Mouse (Mus musculus): ENCODE results near the gene Abhd10. TPM values are rescaled to one million over a fixed set of nuclear protein-coding genes. Genes with fewer than 3 reads are reported as not detected.

The Abhd10 gene
- polyA plus RNA-seq (2016; fragmentation: Nextera tagmentation; extraction: Ambion mirVana), result 37.3 and 41.5 TPM in 2 replicates

DNA sequence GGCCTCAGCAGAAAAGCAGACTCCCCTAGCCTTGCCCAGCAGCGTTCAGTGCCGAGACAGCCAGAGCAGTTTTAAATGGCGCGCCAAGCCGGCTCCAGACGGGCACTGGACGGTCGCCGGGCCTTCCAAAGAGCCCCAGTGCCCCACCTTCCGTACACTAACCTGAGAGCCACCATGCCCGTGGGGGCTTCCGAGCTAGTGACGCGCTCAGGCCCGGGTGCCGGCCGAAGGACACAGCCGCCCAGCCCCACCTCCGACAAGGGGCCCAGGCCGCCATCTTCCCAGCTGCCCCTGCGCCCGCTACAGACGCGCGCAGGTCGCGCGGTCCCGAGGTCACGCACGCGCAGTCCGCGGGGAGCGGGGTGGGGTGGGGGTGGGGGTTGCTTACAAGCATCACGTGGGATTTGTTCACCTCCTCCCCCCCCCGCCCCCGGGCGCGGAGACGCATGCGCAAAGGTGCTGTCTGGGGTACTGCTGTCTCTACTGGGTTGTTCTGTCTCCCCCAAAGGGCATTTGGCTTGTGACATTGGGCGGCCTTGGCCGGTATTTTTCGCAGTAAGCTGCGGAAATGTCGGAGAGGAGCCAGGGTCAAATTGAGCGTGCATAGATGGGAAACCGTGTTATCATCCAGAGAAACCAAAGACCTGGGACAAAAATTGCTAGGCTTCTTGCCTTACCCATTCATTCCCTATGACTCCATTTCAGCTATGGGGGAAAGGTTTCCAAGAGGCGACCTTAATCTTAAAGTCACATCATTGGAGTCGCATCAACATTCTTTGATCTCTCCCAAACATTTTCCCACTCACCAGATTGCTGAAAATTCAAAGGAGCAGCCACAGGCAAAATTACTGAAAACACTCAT lies at the start of gene Abhd10:
Gene Abhd10 (minus strand): TSS at position 341 of the 862 bp plus-strand sequence.
- H3K27ac ChIP-seq, result peak within 1 kb of the TSS; percentile 92
- H3K4me3 ChIP-seq (replicated peaks), result peak within 1 kb of the TSS; percentile 66
- no peaks in the 10 kb centered on the region for H3K27me3 ChIP-seq
- H3K4me1 ChIP-seq (replicated peaks), result peaks cover 12% of the 10 kb centered on the region
- H3K4me2 ChIP-seq, result peak within 1 kb of the TSS; percentile 65
- ATAC-seq (ENCODE audit: insufficient number of reproducible peaks, insufficient read depth, low FRiP score, low TSS enrichment, low read depth), result peak; percentile 97
- H3K9ac ChIP-seq (replicated peaks), result peak within 1 kb of the TSS; percentile 85
- no peaks in the 10 kb centered on the region for H3K9me3 ChIP-seq
- H3K36me3 ChIP-seq, result peaks cover 22% of the 10 kb centered on the region
- under 1% methylated on average over 51 of the region's 51 CpGs for WGBS

DNA sequence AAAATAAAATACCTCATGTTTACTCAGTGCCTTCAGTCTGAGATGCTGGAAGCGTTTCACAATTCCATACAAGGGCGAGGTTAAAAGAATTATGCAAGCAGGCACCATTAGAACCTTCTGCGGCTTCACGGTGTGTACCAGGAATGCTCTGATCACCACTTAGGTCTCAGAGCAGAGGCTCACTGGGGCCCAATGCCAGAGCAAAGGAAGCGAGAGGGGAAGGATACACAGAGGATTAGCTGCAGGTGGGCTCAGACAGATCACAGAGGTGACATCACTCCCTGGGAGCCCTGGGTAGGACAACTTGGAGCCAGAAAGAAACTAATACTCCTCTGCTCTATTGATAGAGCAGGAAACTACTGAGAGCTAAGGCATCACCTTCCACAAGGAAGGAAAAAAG lies 48.5 kb upstream of the Abhd10 start:
- Histone ChIP-seq H3K27ac (no peak overlapping the region), H3K9me3 (no peaks in the 10 kb centered on the region), H3K9ac (replicated peaks) (no peak overlapping the region), H3K36me3 (peaks cover 59% of the 10 kb centered on the region), H3K4me1 (replicated peaks) (0 out of 2 replicates have a peak, but pooled peaks cover 4% of the 10 kb centered on the region), H3K27me3 (no peaks in the 10 kb centered on the region), H3K4me2 (no peak overlapping the region), H3K4me3 (replicated peaks) (no peak overlapping the region)
- WGBS, result 64% methylated on average over 5 of the region's 5 CpGs
- no peak for ATAC-seq (ENCODE audit: insufficient number of reproducible peaks, insufficient read depth, low FRiP score, low TSS enrichment, low read depth)

- Histone ChIP-seq H3K9ac (replicated peaks) (no peak overlapping the region), H3K4me2 (no peak overlapping the region), H3K9me3 (no peaks in the 10 kb centered on the region), H3K36me3 (peaks cover 62% of the 10 kb centered on the region), H3K4me1 (replicated peaks) (no peaks in the 10 kb centered on the region), H3K27ac (no peak overlapping the region), H3K27me3 (no peaks in the 10 kb centered on the region), H3K4me3 (replicated peaks) (no peak overlapping the region)
- no peak for ATAC-seq (ENCODE audit: insufficient number of reproducible peaks, insufficient read depth, low FRiP score, low TSS enrichment, low read depth)
- WGBS, result 76% methylated on average over 2 of the region's 2 CpGs
Observed at GRCm38 (mm10) chr16:45789311-45789710, 46.6 kb upstream of the Abhd10 start.

DNA sequence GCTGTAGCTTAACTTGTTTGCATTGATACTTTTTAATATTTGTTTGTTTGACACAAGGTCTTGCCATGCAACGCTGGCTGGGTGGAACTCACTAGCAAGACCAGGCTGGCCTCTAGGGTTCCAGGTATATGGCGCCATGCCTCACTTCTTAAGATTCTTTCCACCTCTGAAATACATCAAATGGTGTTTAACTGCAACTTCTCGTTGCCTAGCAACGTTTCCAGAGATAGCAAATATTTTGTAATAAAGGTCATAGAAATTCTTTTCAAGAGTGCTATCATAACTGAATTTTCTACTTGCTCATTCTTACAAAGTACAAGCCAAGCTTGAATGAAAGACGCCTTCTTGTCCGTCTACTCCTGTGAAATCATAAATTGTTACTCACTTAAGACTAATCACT lies 44.9 kb upstream of the Abhd10 start:
- no peak for ATAC-seq (ENCODE audit: insufficient number of reproducible peaks, insufficient read depth, low FRiP score, low TSS enrichment, low read depth)
- 94% methylated on average over 6 of the region's 6 CpGs for WGBS
- H3K27me3 ChIP-seq, result no peaks in the 10 kb centered on the region
- no peak overlapping the region for H3K9ac ChIP-seq (replicated peaks)
- H3K4me1 ChIP-seq (replicated peaks), result no peaks in the 10 kb centered on the region
- H3K27ac ChIP-seq, result no peak overlapping the region
- H3K4me2 ChIP-seq, result no peak overlapping the region
- H3K4me3 ChIP-seq (replicated peaks), result no peak overlapping the region
- no peaks in the 10 kb centered on the region for H3K9me3 ChIP-seq
- peaks cover 57% of the 10 kb centered on the region for H3K36me3 ChIP-seq

DNA sequence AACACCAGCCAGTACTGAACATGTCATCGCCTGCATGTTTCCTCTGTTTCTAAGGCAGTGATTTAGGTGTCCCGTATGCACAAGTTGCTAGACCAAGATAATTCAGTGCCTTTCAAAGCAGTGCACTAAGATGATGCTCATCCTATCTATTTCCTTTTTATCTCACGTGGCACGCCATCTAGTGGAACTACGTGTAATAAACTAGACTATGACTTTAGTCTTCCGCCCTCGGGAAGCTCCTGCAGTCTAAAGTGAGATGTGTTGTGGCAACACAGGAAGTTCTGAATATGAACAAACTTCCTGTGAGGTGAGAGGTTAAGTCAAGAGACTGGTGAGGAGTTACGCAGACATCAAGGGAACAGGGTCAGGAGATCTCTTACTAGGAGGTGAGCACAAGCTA lies 43.9 kb upstream of the Abhd10 start:
- H3K4me2 ChIP-seq, result no peak overlapping the region

DNA sequence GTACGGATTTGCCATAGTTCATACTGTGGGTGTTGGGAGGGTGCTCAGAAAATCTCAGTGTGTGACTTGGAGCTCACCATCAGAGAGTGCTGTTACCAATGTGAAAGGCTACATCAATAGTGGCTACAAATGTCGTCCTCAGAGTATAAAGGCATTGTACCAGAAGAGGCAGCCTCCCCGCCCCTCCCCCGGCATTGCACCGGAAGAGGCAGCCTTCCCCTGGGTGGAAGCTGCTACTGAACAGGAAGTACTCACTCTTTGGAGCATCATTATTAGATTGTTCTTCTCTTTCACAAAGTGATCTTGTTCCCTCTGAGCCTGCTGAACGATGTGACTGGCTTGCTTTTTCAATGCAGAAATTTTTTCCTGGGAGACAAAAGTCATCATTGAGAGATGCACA lies 37.2 kb upstream of the Abhd10 start:
- H3K9me3 ChIP-seq, result no peaks in the 10 kb centered on the region
- no peak overlapping the region for H3K9ac ChIP-seq (replicated peaks)
- peaks cover 78% of the 10 kb centered on the region for H3K36me3 ChIP-seq
- H3K4me1 ChIP-seq (replicated peaks), result no peaks in the 10 kb centered on the region
- H3K27ac ChIP-seq, result no peak overlapping the region
- H3K27me3 ChIP-seq, result no peaks in the 10 kb centered on the region
- no peak overlapping the region for H3K4me2 ChIP-seq
- ATAC-seq (ENCODE audit: insufficient number of reproducible peaks, insufficient read depth, low FRiP score, low TSS enrichment, low read depth), result no peak
- no peak overlapping the region for H3K4me3 ChIP-seq (replicated peaks)
- WGBS, result 87% methylated on average over 6 of the region's 6 CpGs

More for the DNA sequence above, 43.9 kb upstream of the Abhd10 start:
- H3K27me3 ChIP-seq, result no peaks in the 10 kb centered on the region
- H3K9me3 ChIP-seq, result no peaks in the 10 kb centered on the region
- no peak for ATAC-seq (ENCODE audit: insufficient number of reproducible peaks, insufficient read depth, low FRiP score, low TSS enrichment, low read depth)
- H3K4me1 ChIP-seq (replicated peaks), result no peaks in the 10 kb centered on the region
- H3K27ac ChIP-seq, result no peak overlapping the region
- H3K36me3 ChIP-seq, result peaks cover 56% of the 10 kb centered on the region
- no peak overlapping the region for H3K9ac ChIP-seq (replicated peaks)
- WGBS, result 44% methylated on average over 8 of the region's 8 CpGs
- no peak overlapping the region for H3K4me3 ChIP-seq (replicated peaks)

DNA sequence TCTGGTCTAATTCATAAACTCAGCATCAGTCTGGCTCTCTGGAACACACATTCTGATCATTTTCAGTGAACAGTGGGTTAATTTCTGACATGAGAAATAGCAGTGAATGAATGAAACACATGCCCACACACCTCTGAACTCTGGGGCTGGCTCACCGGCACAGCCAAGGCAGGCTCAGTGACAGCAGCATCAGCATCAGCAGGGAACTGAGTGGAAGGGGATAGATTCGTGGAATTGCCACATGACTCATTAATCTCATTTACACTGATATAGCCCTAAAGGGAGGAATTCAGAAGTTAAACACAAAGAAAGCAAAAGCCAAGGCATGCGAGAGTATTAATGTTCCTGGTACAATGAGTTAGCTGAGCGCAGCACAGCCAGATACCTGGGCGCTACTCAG lies 32.1 kb upstream of the Abhd10 start:
- 91% methylated on average over 5 of the region's 5 CpGs for WGBS
- Histone ChIP-seq H3K4me1 (replicated peaks) (no peaks in the 10 kb centered on the region), H3K9ac (replicated peaks) (no peak overlapping the region), H3K27me3 (no peaks in the 10 kb centered on the region), H3K36me3 (peaks cover 89% of the 10 kb centered on the region), H3K4me2 (no peak overlapping the region), H3K4me3 (replicated peaks) (no peak overlapping the region), H3K27ac (no peak overlapping the region), H3K9me3 (no peaks in the 10 kb centered on the region)
- no peak for ATAC-seq (ENCODE audit: insufficient number of reproducible peaks, insufficient read depth, low FRiP score, low TSS enrichment, low read depth)

DNA sequence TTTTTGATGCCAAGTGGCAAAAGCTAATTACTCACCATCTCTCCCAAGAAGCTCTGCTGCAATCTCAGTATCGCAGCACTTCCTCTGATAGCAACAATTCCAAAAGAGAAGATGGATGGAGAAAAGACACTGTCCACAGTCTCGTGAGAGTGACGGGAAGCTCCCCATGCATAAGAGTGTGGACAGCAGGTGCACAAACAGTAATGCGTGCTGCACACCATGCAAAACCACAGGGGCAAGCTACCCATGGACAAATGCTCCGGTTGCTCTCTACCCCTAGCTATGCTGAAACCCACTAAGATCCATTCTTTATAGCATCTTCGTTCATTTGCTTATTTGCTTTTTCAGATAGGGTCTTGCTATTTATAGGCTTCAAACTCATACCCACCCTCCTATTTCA lies 28.2 kb upstream of the Abhd10 start:
- Histone ChIP-seq H3K4me1 (replicated peaks) (no peaks in the 10 kb centered on the region), H3K4me3 (replicated peaks) (no peak overlapping the region), H3K27ac (no peak overlapping the region), H3K4me2 (no peak overlapping the region), H3K9me3 (no peaks in the 10 kb centered on the region), H3K9ac (replicated peaks) (no peak overlapping the region), H3K36me3 (peaks cover 82% of the 10 kb centered on the region), H3K27me3 (no peaks in the 10 kb centered on the region)
- WGBS, result 92% methylated on average over 6 of the region's 6 CpGs
- no peak for ATAC-seq (ENCODE audit: insufficient number of reproducible peaks, insufficient read depth, low FRiP score, low TSS enrichment, low read depth)

DNA sequence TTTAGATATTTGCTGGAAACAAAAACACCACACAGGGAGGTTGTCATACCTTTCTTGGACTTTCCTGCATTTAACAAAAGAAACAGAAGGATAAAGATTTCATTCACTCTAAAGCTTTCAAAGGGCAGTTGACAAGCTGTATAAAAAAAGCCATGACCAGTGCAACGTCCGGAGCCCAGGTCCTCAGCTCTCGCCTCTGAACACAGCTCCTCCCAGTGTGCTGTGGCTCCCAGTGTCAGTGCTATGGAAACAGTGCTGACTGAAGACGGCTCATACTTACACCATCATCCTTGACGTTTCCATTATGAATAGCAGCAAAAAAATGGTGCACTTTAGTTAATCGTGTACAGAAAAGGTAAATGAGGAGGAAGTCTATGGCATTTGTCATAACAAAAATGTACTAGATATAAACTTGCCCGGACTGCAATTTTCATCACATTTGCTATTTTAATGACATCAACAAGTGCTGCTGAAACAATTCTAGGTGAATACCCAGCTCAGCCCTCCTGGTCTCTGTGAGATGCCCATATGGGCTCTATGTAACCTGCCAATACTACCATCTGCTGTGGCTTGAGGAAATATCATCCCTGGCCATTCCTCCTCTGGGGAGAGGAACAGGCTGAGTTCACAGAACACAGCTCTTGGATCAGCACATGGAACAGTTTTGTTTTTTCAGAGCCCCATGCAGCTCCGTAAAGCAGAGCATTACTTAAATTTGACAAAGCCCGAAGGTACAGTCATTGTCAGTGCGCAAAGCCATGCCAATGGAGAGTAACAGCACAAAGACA lies 25.3 kb upstream of the Abhd10 start:
- Histone ChIP-seq H3K9ac (replicated peaks) (no peak overlapping the region), H3K4me2 (no peak overlapping the region), H3K4me3 (replicated peaks) (no peak overlapping the region), H3K27me3 (no peaks in the 10 kb centered on the region), H3K9me3 (no peaks in the 10 kb centered on the region), H3K36me3 (peaks cover 74% of the 10 kb centered on the region), H3K27ac (peak overlapping the region; percentile 25; the same call in 1 of the 2 replicates), H3K4me1 (replicated peaks) (0 out of 2 replicates have a peak, but pooled peaks cover 4% of the 10 kb centered on the region)
- 80% methylated on average over 10 of the region's 10 CpGs for WGBS
- no peak for ATAC-seq (ENCODE audit: insufficient number of reproducible peaks, insufficient read depth, low FRiP score, low TSS enrichment, low read depth)

- H3K9ac ChIP-seq (replicated peaks), result no peak overlapping the region
- no peaks in the 10 kb centered on the region for H3K9me3 ChIP-seq
- H3K36me3 ChIP-seq, result peaks cover 76% of the 10 kb centered on the region
- ATAC-seq (ENCODE audit: insufficient number of reproducible peaks, insufficient read depth, low FRiP score, low TSS enrichment, low read depth), result peak; percentile 67; the same call in 1 of the 2 replicates
- H3K4me2 ChIP-seq, result no peak overlapping the region
- 62% methylated on average over 4 of the region's 4 CpGs for WGBS
- no peak overlapping the region for H3K4me3 ChIP-seq (replicated peaks)
- 0 out of 2 replicates have a peak overlapping the region, but pooled peaks have one; percentile 29 for H3K27ac ChIP-seq
- H3K4me1 ChIP-seq (replicated peaks), result 0 out of 2 replicates have a peak, but pooled peaks cover 4% of the 10 kb centered on the region
- H3K27me3 ChIP-seq, result no peaks in the 10 kb centered on the region
Observed at GRCm38 (mm10) chr16:45767434-45767833, 24.7 kb upstream of the Abhd10 start.

GRCm38 (mm10) chr16:45765801-45766494 lies 23.2 kb upstream of the Abhd10 start:
- Histone ChIP-seq H3K36me3 (peaks cover 73% of the 10 kb centered on the region), H3K9ac (replicated peaks) (no peak overlapping the region), H3K4me1 (replicated peaks) (0 out of 2 replicates have a peak, but pooled peaks cover 4% of the 10 kb centered on the region), H3K27ac (no peak overlapping the region), H3K27me3 (no peaks in the 10 kb centered on the region), H3K9me3 (no peaks in the 10 kb centered on the region), H3K4me3 (replicated peaks) (no peak overlapping the region), H3K4me2 (no peak overlapping the region)
- ATAC-seq (ENCODE audit: insufficient number of reproducible peaks, insufficient read depth, low FRiP score, low TSS enrichment, low read depth), result no peak
- WGBS, result 82% methylated on average over 7 of the region's 7 CpGs
